Mouse (Mus musculus): Measurements from ENCODE around the gene Kcnk7. TPM values are rescaled to one million over a fixed set of nuclear protein-coding genes. Genes with fewer than 3 reads are reported as not detected.

The Kcnk7 gene
- total RNA-seq, 2 experiments from 2014 or later = not detected

GRCm38 (mm10) chr19:5743576-5743975, 39.4 kb downstream of the Kcnk7 start:
- ATAC-seq (replicated peaks; ENCODE audit: low FRiP score, poor library complexity, severe bottlenecking) = no peak

GRCm38 (mm10) chr19:5745756-5746710, 41.9 kb downstream of the Kcnk7 start:
- no peak for ATAC-seq (replicated peaks; ENCODE audit: low FRiP score, poor library complexity, severe bottlenecking)

GRCm38 (mm10) chr19:5746907-5747363, 42.8 kb downstream of the Kcnk7 start:
- no peak for ATAC-seq (replicated peaks; ENCODE audit: low FRiP score, poor library complexity, severe bottlenecking)

GRCm38 (mm10) chr19:5749476-5749875, 45.3 kb downstream of the Kcnk7 start:
- ATAC-seq (replicated peaks; ENCODE audit: low FRiP score, poor library complexity, severe bottlenecking) = no peak

- ATAC-seq (replicated peaks; ENCODE audit: low FRiP score, poor library complexity, severe bottlenecking) = no peak
Measured at GRCm38 (mm10) chr19:5750951-5751350, 46.8 kb downstream of the Kcnk7 start.

- ATAC-seq (replicated peaks; ENCODE audit: low FRiP score, poor library complexity, severe bottlenecking) = no peak
Measured at GRCm38 (mm10) chr19:5751742-5752141, 47.6 kb downstream of the Kcnk7 start.

GRCm38 (mm10) chr19:5756321-5756985, 52.3 kb downstream of the Kcnk7 start:
- no peak for ATAC-seq (replicated peaks; ENCODE audit: low FRiP score, poor library complexity, severe bottlenecking)

Other genes starting within 250 kb of the Kcnk7 start
- gene Ccdc85b, start 246.5 kb upstream of the Kcnk7 start, total RNA-seq (2015; ENCODE audit: low replicate concordance) = 0.38 TPM in 1 of 2 replicates, not detected in the other
- 0.14 and 0.17 TPM in 2 replicates for gene Ccdc85b, start 246.5 kb upstream of the Kcnk7 start, total RNA-seq (2017; ENCODE audit: low replicate concordance)
- gene Fibp, start 243.8 kb upstream of the Kcnk7 start, total RNA-seq (2015; ENCODE audit: low replicate concordance) = 13.2 and 15.2 TPM in 2 replicates
- 17.6 and 19.0 TPM in 2 replicates for gene Fibp, start 243.8 kb upstream of the Kcnk7 start, total RNA-seq (2017; ENCODE audit: low replicate concordance)
- not detected in 2 replicates for gene Ctsw, start 235.9 kb upstream of the Kcnk7 start, total RNA-seq (2015; ENCODE audit: low replicate concordance)
- gene Ctsw, start 235.9 kb upstream of the Kcnk7 start, total RNA-seq (2017; ENCODE audit: low replicate concordance) = not detected in 2 replicates
- not detected in 2 replicates for gene Efemp2, start 230.4 kb upstream of the Kcnk7 start, total RNA-seq (2015; ENCODE audit: low replicate concordance)
- 3.4 TPM in 1 of 2 replicates, not detected in the other for gene Efemp2, start 230.4 kb upstream of the Kcnk7 start, total RNA-seq (2017; ENCODE audit: low replicate concordance)
- 12.5 and 18.6 TPM in 2 replicates for gene Mus81, start 216.0 kb upstream of the Kcnk7 start, total RNA-seq (2015; ENCODE audit: low replicate concordance)
- gene Mus81, start 216.0 kb upstream of the Kcnk7 start, total RNA-seq (2017; ENCODE audit: low replicate concordance) = 1.8 and 8.3 TPM in 2 replicates
- 516 and 540 TPM in 2 replicates for gene Cfl1, start 213.9 kb upstream of the Kcnk7 start, total RNA-seq (2015; ENCODE audit: low replicate concordance)
- 293 and 380 TPM in 2 replicates for gene Cfl1, start 213.9 kb upstream of the Kcnk7 start, total RNA-seq (2017; ENCODE audit: low replicate concordance)
- not detected in 2 replicates for gene 1700020D05Rik, start 200.6 kb upstream of the Kcnk7 start, total RNA-seq (2015; ENCODE audit: low replicate concordance)
- 1.1 and 1.3 TPM in 2 replicates for gene 1700020D05Rik, start 200.6 kb upstream of the Kcnk7 start, total RNA-seq (2017; ENCODE audit: low replicate concordance)
- gene Snx32, start 193.8 kb upstream of the Kcnk7 start, total RNA-seq (2015; ENCODE audit: low replicate concordance) = 1.9 and 2.9 TPM in 2 replicates
- 11.7 and 13.4 TPM in 2 replicates for gene Snx32, start 193.8 kb upstream of the Kcnk7 start, total RNA-seq (2017; ENCODE audit: low replicate concordance)
- gene Ovol1, start 143.7 kb upstream of the Kcnk7 start, total RNA-seq (2015; ENCODE audit: low replicate concordance) = not detected in 2 replicates
- not detected in 2 replicates for gene Ovol1, start 143.7 kb upstream of the Kcnk7 start, total RNA-seq (2017; ENCODE audit: low replicate concordance)
- 2.9 and 5.2 TPM in 2 replicates for gene Ap5b1, start 136.3 kb upstream of the Kcnk7 start, total RNA-seq (2015; ENCODE audit: low replicate concordance)
- gene Ap5b1, start 136.3 kb upstream of the Kcnk7 start, total RNA-seq (2017; ENCODE audit: low replicate concordance) = 1.8 and 4.7 TPM in 2 replicates
- gene Rnaseh2c, start 102.5 kb upstream of the Kcnk7 start, total RNA-seq (2015; ENCODE audit: low replicate concordance) = 14.4 and 52.2 TPM in 2 replicates
- gene Rnaseh2c, start 102.5 kb upstream of the Kcnk7 start, total RNA-seq (2017; ENCODE audit: low replicate concordance) = 19.3 and 79.3 TPM in 2 replicates
- 8.2 and 11.3 TPM in 2 replicates for gene Kat5, start 94.1 kb upstream of the Kcnk7 start, total RNA-seq (2015; ENCODE audit: low replicate concordance)
- 22.0 and 28.9 TPM in 2 replicates for gene Kat5, start 94.1 kb upstream of the Kcnk7 start, total RNA-seq (2017; ENCODE audit: low replicate concordance)
- gene Rela, start 66.9 kb upstream of the Kcnk7 start, total RNA-seq (2015; ENCODE audit: low replicate concordance) = 13.1 and 25.1 TPM in 2 replicates
- gene Rela, start 66.9 kb upstream of the Kcnk7 start, total RNA-seq (2017; ENCODE audit: low replicate concordance) = 15.5 and 22.0 TPM in 2 replicates
- 20.5 and 36.9 TPM in 2 replicates for gene Sipa1, start 40.7 kb upstream of the Kcnk7 start, total RNA-seq (2015; ENCODE audit: low replicate concordance)
- gene Sipa1, start 40.7 kb upstream of the Kcnk7 start, total RNA-seq (2017; ENCODE audit: low replicate concordance) = 27.4 and 90.3 TPM in 2 replicates
- gene Map3k11, start 15.6 kb upstream of the Kcnk7 start, total RNA-seq (2015; ENCODE audit: low replicate concordance) = 5.0 and 7.3 TPM in 2 replicates
- gene Map3k11, start 15.6 kb upstream of the Kcnk7 start, total RNA-seq (2017; ENCODE audit: low replicate concordance) = 8.4 and 11.2 TPM in 2 replicates
- 10.7 and 16.3 TPM in 2 replicates for gene Pcnx3, start 15.5 kb upstream of the Kcnk7 start, total RNA-seq (2015; ENCODE audit: low replicate concordance)
- gene Pcnx3, start 15.5 kb upstream of the Kcnk7 start, total RNA-seq (2017; ENCODE audit: low replicate concordance) = 14.8 and 20.3 TPM in 2 replicates
- 27.5 and 57.9 TPM in 2 replicates for gene Ehbp1l1, start 21.9 kb downstream of the Kcnk7 start, total RNA-seq (2015; ENCODE audit: low replicate concordance)
- 236 and 446 TPM in 2 replicates for gene Ehbp1l1, start 21.9 kb downstream of the Kcnk7 start, total RNA-seq (2017; ENCODE audit: low replicate concordance)
- gene Fam89b, start 25.3 kb downstream of the Kcnk7 start, total RNA-seq (2015; ENCODE audit: low replicate concordance) = 11.5 and 30.4 TPM in 2 replicates
- gene Fam89b, start 25.3 kb downstream of the Kcnk7 start, total RNA-seq (2017; ENCODE audit: low replicate concordance) = 8.5 and 10.5 TPM in 2 replicates
- gene Ltbp3, start 36.5 kb downstream of the Kcnk7 start, total RNA-seq (2015; ENCODE audit: low replicate concordance) = 0.63 TPM in 1 of 2 replicates, not detected in the other
- 0.68 TPM in 1 of 2 replicates, not detected in the other for gene Ltbp3, start 36.5 kb downstream of the Kcnk7 start, total RNA-seq (2017; ENCODE audit: low replicate concordance)
- gene Scyl1, start 67.1 kb downstream of the Kcnk7 start, total RNA-seq (2015; ENCODE audit: low replicate concordance) = 8.2 and 12.9 TPM in 2 replicates
- gene Scyl1, start 67.1 kb downstream of the Kcnk7 start, total RNA-seq (2017; ENCODE audit: low replicate concordance) = 9.1 and 11.9 TPM in 2 replicates
- gene Frmd8, start 170.9 kb downstream of the Kcnk7 start, total RNA-seq (2015; ENCODE audit: low replicate concordance) = 5.4 and 6.0 TPM in 2 replicates
- gene Frmd8, start 170.9 kb downstream of the Kcnk7 start, total RNA-seq (2017; ENCODE audit: low replicate concordance) = 4.2 and 6.8 TPM in 2 replicates
- gene Slc25a45, start 173.4 kb downstream of the Kcnk7 start, total RNA-seq (2015; ENCODE audit: low replicate concordance) = 14.0 and 14.6 TPM in 2 replicates
- 10.0 and 11.3 TPM in 2 replicates for gene Slc25a45, start 173.4 kb downstream of the Kcnk7 start, total RNA-seq (2017; ENCODE audit: low replicate concordance)
- gene Tigd3, start 189.8 kb downstream of the Kcnk7 start, total RNA-seq (2015; ENCODE audit: low replicate concordance) = 0.38 and 1.0 TPM in 2 replicates
- gene Tigd3, start 189.8 kb downstream of the Kcnk7 start, total RNA-seq (2017; ENCODE audit: low replicate concordance) = 3.1 and 6.1 TPM in 2 replicates
- gene Dpf2, start 208.6 kb downstream of the Kcnk7 start, total RNA-seq (2015; ENCODE audit: low replicate concordance) = 19.4 and 34.3 TPM in 2 replicates
- 58.8 and 71.4 TPM in 2 replicates for gene Dpf2, start 208.6 kb downstream of the Kcnk7 start, total RNA-seq (2017; ENCODE audit: low replicate concordance)
- 0.38 and 0.42 TPM in 2 replicates for gene Cdc42ep2, start 220.4 kb downstream of the Kcnk7 start, total RNA-seq (2015; ENCODE audit: low replicate concordance)
- 0.42 TPM in 1 of 2 replicates, not detected in the other for gene Cdc42ep2, start 220.4 kb downstream of the Kcnk7 start, total RNA-seq (2017; ENCODE audit: low replicate concordance)